Mouse (Mus musculus) liver, embryonic 13.5 days (tissue): ENCODE results near the gene Cilp. TPM values are rescaled to one million over a fixed set of nuclear protein-coding genes. Genes with fewer than 3 reads are reported as not detected.

Experiments used
- ATAC-seq: fragments of 200-750 bp; cut with Nextera tagmentation; 2 replicates; pipeline ENCODE4 v1.8.0; 2017; ENCODE audit warnings: low read depth, mild to moderate bottlenecking, moderate number of reproducible peaks, moderate library complexity
- DNase-seq: peaks from one replicate; pipeline ENCODE4 v3.0.0; 2022
- H3K27ac ChIP-seq: fragments of 300-500 bp; sonication (generic); 2 replicates; pipeline ENCODE4 v1.5.1; 2015; ENCODE audit warnings: moderate library complexity, mild to moderate bottlenecking, inconsistent platforms
- H3K27me3 ChIP-seq: fragments of 300-500 bp; sonication (generic); 2 replicates; pipeline ENCODE4 v1.6.1; 2015; ENCODE audit warnings: mild to moderate bottlenecking, inconsistent platforms
- H3K36me3 ChIP-seq: fragments of 300-500 bp; sonication (generic); 2 replicates; pipeline ENCODE4 v1.6.1; 2015; ENCODE audit warnings: mild to moderate bottlenecking, inconsistent platforms
- H3K4me1 ChIP-seq: fragments of 300-500 bp; sonication (generic); replicated peaks from 2 replicates; pipeline ENCODE4 v1.6.1; 2015; ENCODE audit warnings: inconsistent platforms
- H3K4me2 ChIP-seq: fragments of 300-500 bp; sonication (generic); 2 replicates; pipeline ENCODE4 v1.6.1; 2015; ENCODE audit warnings: inconsistent platforms, mild to moderate bottlenecking, moderate library complexity
- H3K4me3 ChIP-seq: fragments of 300-500 bp; sonication (generic); replicated peaks from 2 replicates; pipeline ENCODE4 v1.5.1; 2015; ENCODE audit warnings: mild to moderate bottlenecking, inconsistent platforms
- H3K9ac ChIP-seq: fragments of 300-500 bp; sonication (generic); 2 replicates; pipeline ENCODE4 v1.6.1; 2015; ENCODE audit warnings: mild to moderate bottlenecking, inconsistent platforms
- H3K9me3 ChIP-seq: fragments of 300-500 bp; sonication (generic); replicated peaks from 2 replicates; pipeline ENCODE4 v1.6.1; 2016; ENCODE audit warnings: inconsistent platforms
- WGBS: fragments of 180-500 bp; shearing (Covaris S2); methylation state at CpG from one replicate; pipeline ENCODE4 v1.1.7; 2015; ENCODE audit not compliant: insufficient replicate concordance; 5-methylcytosine and 5-hydroxymethylcytosine counted together
- polyA plus RNA-seq: library from polyadenylated mRNA; unstranded; fragments of >200 nt; fragmentation: Nextera tagmentation; extraction: Ambion mirVana; gene quantifications from 2 replicates; pipeline ENCODE4 v1.2.1, GENCODE M21; 2015

Cilp gene
- polyA plus RNA-seq, 1 experiment from 2014 or later: 0.05 TPM

DNA sequence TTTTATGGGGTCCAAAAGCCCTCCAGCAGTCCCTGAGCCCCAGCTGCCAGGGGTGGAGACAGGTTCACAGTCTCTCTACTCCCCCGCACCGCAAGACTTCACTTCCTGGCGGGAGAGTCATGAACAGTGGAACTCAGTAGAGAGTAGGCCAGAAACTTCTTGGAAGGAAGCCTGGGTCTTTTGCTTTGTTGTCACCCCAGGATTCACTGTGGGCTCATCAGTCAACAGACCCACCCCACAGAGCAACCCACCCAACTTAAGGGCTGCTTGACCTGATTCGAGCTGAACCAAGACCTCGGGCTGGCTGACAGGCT, 16.6 kb upstream of the Cilp start:
- no peak overlapping the region for H3K27ac ChIP-seq
- ATAC-seq (no peak), DNase-seq (no peak)
- H3K9ac ChIP-seq: no peak overlapping the region
- no peaks in the 10 kb centered on the region for H3K9me3 ChIP-seq
- 0 out of 2 replicates have a peak, but pooled peaks cover 9% of the 10 kb centered on the region for H3K27me3 ChIP-seq
- no peaks in the 10 kb centered on the region for H3K36me3 ChIP-seq
- peaks cover 16% of the 10 kb centered on the region for H3K4me1 ChIP-seq
- WGBS: 84% methylated on average over 5 of the region's 5 CpGs
- no peak overlapping the region for H3K4me3 ChIP-seq
- no peak overlapping the region for H3K4me2 ChIP-seq

DNA sequence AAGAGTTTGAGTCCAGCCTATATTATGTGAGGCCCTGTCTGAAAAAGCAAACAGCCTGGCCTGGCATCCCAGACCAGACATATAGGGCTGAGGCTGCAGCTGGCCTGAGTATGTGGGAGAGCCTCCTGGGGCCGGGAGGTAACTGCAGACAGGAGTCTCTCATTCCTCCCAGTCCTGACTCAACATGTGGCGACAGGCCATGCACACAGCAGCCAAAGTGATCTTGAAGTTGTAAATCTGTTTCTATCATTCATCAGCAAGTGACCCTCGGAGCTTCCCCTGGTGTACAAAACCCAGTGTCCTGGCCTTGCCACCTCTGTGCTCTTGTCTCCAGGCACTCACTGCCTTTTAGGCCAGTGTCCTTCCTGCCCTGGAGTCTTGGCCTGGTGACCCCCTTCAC, 13.0 kb upstream of the Cilp start:
- 0 out of 2 replicates have a peak, but pooled peaks cover 2% of the 10 kb centered on the region for H3K27me3 ChIP-seq
- no peak overlapping the region for H3K27ac ChIP-seq
- DNase-seq: no peak
- no peak overlapping the region for H3K9ac ChIP-seq
- no peak overlapping the region for H3K4me3 ChIP-seq
- no peak for ATAC-seq
- H3K36me3 ChIP-seq: no peaks in the 10 kb centered on the region
- no peaks in the 10 kb centered on the region for H3K9me3 ChIP-seq
- H3K4me1 ChIP-seq: peaks cover 4% of the 10 kb centered on the region; the same call in 1 of the 2 replicates
- H3K4me2 ChIP-seq: no peak overlapping the region
- 62% methylated on average over 3 of the region's 3 CpGs for WGBS

DNA sequence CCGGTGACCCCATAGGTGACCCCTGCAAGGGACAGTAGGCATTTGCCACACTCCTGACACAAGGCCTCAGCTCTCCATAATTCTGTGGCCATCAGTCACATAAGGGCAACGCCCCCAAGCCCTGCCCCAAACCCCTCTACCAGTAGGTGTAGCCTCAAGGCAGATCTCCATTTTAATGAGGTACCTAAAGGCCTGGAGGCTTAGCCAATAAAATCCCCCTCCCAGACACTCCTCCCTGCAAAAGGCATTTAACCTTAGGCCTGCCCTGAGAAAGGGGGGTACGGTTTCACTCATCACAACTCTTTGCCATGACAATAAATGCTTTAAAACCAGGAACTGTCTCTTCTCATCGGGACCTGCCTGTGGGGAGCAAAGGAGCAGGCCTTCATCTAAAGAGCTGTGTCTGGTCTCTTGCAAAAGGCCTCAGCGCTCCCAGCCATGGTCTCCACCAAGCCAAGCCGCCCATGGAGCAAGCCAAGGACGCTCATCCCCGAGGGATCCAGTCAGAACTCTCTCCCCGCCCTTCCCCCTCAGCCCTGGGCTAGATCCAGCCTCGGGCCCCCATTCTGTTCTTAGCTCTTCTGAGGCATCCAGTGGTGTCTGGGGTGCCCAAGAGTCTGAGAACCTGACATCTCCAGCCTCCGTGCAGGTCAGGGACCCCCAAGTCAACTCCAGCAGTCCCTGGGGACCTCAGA, 8.9 kb upstream of the Cilp start:
- Histone ChIP-seq H3K27ac (no peak overlapping the region), H3K4me2 (no peak overlapping the region), H3K4me3 (no peak overlapping the region), H3K36me3 (no peaks in the 10 kb centered on the region), H3K9me3 (no peaks in the 10 kb centered on the region), H3K27me3 (no peaks in the 10 kb centered on the region), H3K4me1 (no peaks in the 10 kb centered on the region), H3K9ac (no peak overlapping the region)
- WGBS: 65% methylated on average over 11 of the region's 11 CpGs
- no peak for ATAC-seq
- DNase-seq: no peak

DNA sequence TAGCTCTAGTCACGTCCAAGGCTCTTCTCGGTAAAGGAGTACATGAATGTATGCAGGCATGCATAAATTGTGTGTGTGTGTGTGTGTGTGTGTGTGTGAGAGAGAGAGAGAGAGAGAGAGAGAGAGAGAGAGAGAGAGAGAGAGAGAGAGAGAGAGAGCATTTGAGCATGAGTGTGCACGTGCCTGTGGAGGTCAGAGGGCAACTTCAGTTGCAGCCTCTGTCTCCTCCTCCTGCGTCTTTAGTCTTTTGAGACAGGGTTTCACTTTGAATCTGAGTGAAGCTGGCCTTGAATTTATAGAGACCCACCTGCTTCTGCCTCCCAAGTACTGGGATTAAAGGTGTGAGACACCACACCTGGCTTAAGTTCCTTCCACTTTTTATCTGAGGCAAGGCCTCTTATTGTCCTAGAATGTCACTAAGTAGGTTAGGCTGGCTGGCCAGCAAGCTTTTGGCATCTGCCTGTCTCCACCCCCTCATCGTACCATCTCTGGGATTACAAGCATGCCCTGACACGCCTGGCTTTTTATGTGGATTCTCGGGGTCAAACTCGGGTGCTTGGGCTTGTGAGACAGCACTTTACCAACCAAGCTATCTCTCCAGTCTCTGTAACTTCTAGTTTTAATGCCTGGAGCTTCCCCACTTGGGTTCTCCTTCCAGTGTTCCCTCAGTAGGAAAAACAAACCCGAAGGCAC, 7.6 kb upstream of the Cilp start:
- Histone ChIP-seq H3K36me3 (no peaks in the 10 kb centered on the region), H3K9ac (no peak overlapping the region), H3K4me2 (no peak overlapping the region), H3K4me1 (no peaks in the 10 kb centered on the region), H3K9me3 (no peaks in the 10 kb centered on the region), H3K27ac (no peak overlapping the region), H3K27me3 (no peaks in the 10 kb centered on the region), H3K4me3 (no peak overlapping the region)
- 56% methylated on average over 9 of the region's 9 CpGs for WGBS
- ATAC-seq: no peak
- DNase-seq: no peak

DNA sequence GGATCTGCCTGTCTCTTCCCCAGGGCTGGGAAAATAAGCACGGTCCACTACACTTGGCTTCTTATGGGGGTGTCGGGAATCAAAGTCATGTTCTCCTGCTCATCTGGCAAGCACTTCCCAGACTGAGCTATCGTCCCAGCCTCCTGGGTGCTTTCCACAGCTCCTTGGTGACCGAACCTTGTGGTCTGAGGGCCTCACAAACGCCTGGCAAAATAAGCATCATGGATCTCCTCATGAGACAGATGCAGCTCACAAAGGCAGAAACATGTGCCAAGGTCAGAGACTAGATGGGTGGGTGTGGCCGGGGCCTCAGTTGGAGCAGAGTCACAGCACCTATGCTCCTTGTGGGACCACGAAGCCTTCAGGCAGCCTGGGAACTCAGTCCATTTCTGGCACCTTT, 5.6 kb upstream of the Cilp start:
- Histone ChIP-seq H3K36me3 (no peaks in the 10 kb centered on the region), H3K4me3 (no peak overlapping the region), H3K4me1 (no peaks in the 10 kb centered on the region), H3K27ac (no peak overlapping the region), H3K9ac (no peak overlapping the region), H3K4me2 (no peak overlapping the region), H3K27me3 (no peaks in the 10 kb centered on the region), H3K9me3 (no peaks in the 10 kb centered on the region)
- ATAC-seq (no peak), DNase-seq (no peak)
- WGBS: 64% methylated on average over 7 of the region's 7 CpGs

DNA sequence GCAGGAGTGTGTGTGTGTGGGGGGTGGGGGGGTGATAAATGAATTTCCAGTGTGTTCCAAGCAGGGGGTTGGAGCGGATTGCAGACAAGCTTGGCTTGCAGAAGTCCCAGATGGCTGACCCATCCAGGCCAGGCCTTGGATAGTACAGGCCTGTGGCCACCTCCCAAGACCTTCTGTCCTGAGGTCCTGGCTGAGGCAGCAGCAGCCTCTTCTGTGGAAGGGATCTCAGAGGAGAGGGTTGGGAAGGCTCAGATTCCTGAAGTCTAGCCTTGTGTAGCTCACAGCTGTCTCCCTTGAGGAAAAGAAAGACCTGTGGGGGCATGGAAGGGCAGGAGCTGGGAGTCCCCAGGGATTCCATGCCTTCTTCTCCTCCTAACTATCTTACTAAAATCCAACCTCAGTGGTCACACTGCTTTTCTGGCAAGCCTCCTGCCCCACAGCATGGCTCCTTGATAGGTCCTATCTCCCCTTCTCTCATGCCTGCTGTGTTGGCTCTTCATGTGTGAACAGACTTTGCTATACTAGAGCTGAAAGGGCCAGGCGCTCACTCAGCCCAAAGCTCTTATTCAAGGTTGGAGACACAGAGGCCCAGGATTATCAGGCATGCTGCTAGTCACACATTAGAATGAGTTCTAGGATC, 3.3 kb upstream of the Cilp start:
- Histone ChIP-seq H3K27me3 (no peaks in the 10 kb centered on the region), H3K4me3 (no peak overlapping the region), H3K4me1 (no peaks in the 10 kb centered on the region), H3K27ac (no peak overlapping the region), H3K9ac (no peak overlapping the region), H3K9me3 (no peaks in the 10 kb centered on the region), H3K4me2 (no peak overlapping the region), H3K36me3 (no peaks in the 10 kb centered on the region)
- DNase-seq: no peak
- WGBS: 62% methylated on average over 2 of the region's 2 CpGs
- no peak for ATAC-seq

DNA sequence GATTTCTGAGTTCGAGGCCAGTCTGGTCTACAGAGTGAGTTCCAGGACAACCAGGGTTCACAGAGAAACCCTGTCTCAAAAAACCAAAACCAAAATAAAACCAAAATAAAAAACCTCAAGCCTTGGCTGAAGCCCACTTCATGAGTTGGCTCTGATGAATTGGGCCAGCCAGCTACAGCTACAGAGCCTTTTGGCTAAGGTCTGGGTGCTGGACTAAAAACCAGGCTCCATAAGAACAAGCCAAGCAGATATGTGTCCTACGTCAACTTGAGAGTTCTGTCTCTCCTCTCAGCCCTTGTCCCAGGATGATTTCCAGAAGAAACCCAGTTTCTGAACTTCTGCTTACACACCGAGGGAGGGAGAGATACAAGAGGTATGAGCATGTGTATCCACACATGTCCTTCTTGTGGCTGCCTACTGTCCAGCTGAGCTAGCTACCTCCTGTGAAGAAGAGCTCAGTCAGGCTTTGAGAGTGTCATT, 2.3 kb upstream of the Cilp start:
- Histone ChIP-seq H3K4me1 (no peaks in the 10 kb centered on the region), H3K9ac (no peak overlapping the region), H3K27ac (no peak overlapping the region), H3K27me3 (0 out of 2 replicates have a peak, but pooled peaks cover 5% of the 10 kb centered on the region), H3K36me3 (no peaks in the 10 kb centered on the region), H3K4me3 (no peak overlapping the region), H3K4me2 (no peak overlapping the region), H3K9me3 (no peaks in the 10 kb centered on the region)
- DNase-seq (no peak), ATAC-seq (no peak)
- 72% methylated on average over 3 of the region's 3 CpGs for WGBS

DNA sequence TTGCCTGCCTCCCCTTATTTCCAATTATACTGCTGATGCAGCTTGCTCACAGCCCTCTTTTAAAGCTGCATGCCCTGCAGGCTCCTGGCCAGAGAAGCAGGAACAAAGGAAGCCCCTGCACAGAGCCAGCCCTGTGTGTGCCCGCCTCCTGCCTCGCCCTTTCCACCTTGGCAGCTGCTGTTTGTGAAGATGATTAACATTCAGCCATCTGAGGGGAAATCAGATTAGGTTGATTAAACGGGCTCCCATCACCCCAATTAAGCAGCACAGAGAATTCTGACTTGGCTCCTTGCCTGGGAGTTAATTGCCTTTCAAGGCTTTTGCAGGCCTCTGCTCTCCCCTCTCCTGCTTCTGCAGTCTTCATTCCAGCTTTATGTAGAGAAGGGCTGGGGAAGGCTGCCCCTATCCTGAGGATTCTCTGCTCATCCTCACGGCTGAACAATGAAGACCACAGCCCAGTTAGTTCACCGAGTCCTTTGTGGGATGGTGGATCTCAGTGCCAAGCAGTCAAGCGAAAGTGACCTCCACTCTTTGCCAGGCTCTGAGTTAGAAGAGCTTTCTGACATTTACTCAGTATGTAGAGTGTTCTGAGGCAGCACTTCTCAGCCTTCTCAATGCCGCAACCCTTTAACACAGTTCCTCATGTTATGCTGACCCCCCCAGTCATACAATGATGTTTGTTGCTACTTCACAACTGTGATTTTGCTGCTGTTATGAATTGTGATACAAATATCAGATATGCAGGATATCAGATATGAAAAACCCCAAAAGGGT, 2.9 kb downstream of the Cilp start:
- Histone ChIP-seq H3K27ac (no peak overlapping the region), H3K9ac (no peak overlapping the region)
- DNase-seq: no peak

DNA sequence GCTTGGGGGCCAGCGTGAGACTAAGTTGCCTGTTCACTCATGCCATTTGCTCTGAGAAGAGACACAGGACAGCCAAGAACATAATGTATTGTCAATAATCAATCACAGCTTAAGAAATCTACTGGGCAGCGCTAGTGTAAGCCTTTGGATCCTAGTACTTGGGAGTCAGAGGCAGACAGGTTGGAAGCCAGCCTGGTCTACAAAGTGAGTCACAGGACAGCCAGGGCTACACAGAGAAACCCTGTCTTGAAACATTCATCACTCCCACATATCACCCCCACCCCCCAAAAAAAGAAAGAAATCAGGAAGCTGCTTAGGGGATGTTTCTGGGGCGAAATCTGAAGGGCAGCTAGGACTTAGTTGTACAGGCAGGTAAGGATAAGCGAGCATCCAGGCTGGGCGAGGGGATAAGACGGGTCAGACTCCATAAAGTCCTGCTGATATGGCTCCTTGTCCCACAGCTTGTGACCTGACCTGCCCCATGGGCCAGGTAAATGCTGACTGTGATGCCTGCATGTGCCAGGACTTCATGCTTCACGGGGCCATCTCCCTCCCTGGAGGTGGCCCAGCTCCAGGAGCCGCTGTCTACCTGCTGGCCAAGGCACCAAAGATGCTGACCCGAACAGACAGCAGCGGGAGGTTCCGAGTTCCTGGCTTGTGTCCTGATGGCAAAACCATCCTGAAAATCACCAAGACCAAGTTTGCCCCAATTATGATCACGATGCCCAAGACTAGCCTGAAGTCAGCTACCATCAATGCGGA, 8.2 kb downstream of the Cilp start:
- Histone ChIP-seq H3K4me3 (no peak overlapping the region), H3K36me3 (no peaks in the 10 kb centered on the region), H3K27ac (no peak overlapping the region), H3K9ac (no peak overlapping the region), H3K4me1 (no peaks in the 10 kb centered on the region), H3K27me3 (no peaks in the 10 kb centered on the region), H3K4me2 (no peak overlapping the region), H3K9me3 (peaks cover 4% of the 10 kb centered on the region; the same call in 1 of the 2 replicates)
- DNase-seq (no peak), ATAC-seq (no peak)
- 67% methylated on average over 13 of the region's 13 CpGs for WGBS

More for the DNA sequence above, 2.9 kb downstream of the Cilp start:
- H3K4me1 ChIP-seq: no peaks in the 10 kb centered on the region
- no peaks in the 10 kb centered on the region for H3K36me3 ChIP-seq
- H3K4me2 ChIP-seq: no peak overlapping the region
- 47% methylated on average over 7 of the region's 7 CpGs for WGBS
- ATAC-seq: no peak
- no peak overlapping the region for H3K4me3 ChIP-seq
- no peaks in the 10 kb centered on the region for H3K9me3 ChIP-seq
- H3K27me3 ChIP-seq: 0 out of 2 replicates have a peak, but pooled peaks cover 5% of the 10 kb centered on the region

DNA sequence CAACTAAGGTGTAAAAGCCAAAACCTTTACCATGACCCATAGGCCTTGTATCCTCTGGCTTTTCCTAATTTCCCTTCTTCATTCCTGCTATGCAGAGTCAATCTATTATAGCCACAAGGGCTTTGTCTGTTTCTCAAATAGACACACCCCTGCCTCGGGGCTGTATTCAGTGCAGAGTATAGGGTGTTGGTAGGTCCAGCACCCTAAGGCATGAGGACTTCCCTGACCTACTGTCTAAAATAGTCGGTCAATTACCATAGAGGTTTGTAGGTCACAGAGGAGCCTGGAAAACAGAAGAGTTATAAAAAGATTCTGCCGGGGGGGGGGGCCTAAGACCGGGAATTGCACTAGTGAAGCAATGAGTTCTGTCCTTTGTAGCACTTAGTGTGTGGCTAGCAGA, 8.9 kb downstream of the Cilp start:
- H3K4me2 ChIP-seq: no peak overlapping the region
- no peak for ATAC-seq
- WGBS: 71% methylated on average over 4 of the region's 4 CpGs

More for the DNA sequence above, 8.9 kb downstream of the Cilp start:
- Histone ChIP-seq H3K27ac (no peak overlapping the region), H3K4me3 (no peak overlapping the region), H3K36me3 (no peaks in the 10 kb centered on the region), H3K4me1 (no peaks in the 10 kb centered on the region), H3K9ac (no peak overlapping the region), H3K27me3 (no peaks in the 10 kb centered on the region), H3K9me3 (peaks cover 4% of the 10 kb centered on the region; the same call in 1 of the 2 replicates)
- DNase-seq: no peak
